Mouse (Mus musculus) embryo, embryonic 11.5 days (tissue): ENCODE data around the gene Olfr31.
A peak's percentile ranks its signal among the peaks of the same experiment; 100 is the strongest.

Experiments
- DNase-seq: peaks from one replicate; pipeline ENCODE4 v3.0.0-alpha.2; 2012; ENCODE audit warnings: low read depth, low spot score

Olfr31 gene

DNA sequence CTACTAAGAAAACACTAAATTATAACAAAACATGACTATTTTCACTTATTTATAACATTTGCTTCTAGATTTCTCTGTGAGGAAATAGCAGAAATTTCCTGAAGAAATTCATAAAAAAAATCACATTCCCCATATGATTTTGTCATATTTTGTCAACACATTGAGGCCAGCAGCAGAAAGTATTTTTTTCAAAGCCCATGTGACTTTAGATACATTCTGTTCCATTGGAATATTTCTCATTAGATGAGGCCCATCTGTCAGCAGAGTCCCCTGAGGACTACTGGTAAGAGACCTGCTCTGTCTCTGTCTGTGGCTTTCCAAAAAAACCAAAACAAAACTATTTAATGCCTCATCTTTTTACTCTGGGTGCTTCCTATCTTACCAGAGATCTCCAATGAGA, at the start of gene Olfr31:
Olfr31 (plus strand) TSS at position 301 of the 400 bp plus-strand sequence.
- DNase-seq, result no peak

GRCm38 (mm10) chr14:14294426-14294825, 28.2 kb upstream of the Olfr31 start:
- DNase-seq, result no peak

DNA sequence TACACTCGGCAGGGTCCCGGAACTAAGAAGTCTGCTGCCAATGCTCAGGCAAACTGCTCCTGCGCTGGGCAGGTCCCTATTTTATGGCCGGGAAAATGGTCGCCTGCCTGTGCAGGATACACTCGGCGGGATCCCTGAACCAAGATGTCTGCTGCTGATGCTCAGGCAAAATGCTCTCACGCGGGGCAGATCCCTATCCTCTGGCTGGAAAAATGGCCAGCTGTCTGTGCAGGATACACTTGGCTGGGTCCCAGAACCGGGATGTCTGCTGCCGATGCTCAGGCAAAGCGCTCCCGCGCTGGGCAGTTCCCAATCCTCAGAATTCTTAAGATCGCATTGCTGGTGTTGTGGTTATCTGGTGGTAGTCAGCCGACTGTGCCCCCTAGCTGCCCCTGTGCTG, 13.7 kb upstream of the Olfr31 start:
- DNase-seq, result no peak

- DNase-seq, result no peak
These were observed 13.2 kb upstream of the Olfr31 start for GRCm38 (mm10) chr14:14309416-14309815.

GRCm38 (mm10) chr14:14345113-14345871, 22.7 kb downstream of the Olfr31 start:
- DNase-seq, result peak; percentile 83

GRCm38 (mm10) chr14:14345948-14346812, 23.6 kb downstream of the Olfr31 start, which contains the start of gene Il3ra:
Gene Il3ra, plus strand, starts transcription at chr14:14346275.
- DNase-seq, result no peak

DNA sequence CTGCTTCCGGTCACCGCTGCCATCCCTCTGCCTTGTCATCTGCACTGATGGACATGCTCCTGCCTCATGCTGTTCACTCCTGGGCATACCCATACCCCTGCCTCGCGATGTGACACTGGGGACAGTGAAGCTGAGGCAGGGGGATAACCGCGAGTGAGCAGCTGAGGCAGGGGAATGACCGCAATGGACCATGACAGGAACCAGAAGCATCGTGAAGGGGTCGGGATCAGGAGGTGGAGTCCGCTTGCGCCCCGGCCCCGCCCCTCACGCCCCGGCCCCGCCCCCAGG, 24.1 kb downstream of the Olfr31 start:
- no peak for DNase-seq

GRCm38 (mm10) chr14:14347151-14347835, 24.7 kb downstream of the Olfr31 start:
- DNase-seq, result no peak

- no peak for DNase-seq
These were observed 25.4 kb downstream of the Olfr31 start for GRCm38 (mm10) chr14:14347836-14348621.

DNA sequence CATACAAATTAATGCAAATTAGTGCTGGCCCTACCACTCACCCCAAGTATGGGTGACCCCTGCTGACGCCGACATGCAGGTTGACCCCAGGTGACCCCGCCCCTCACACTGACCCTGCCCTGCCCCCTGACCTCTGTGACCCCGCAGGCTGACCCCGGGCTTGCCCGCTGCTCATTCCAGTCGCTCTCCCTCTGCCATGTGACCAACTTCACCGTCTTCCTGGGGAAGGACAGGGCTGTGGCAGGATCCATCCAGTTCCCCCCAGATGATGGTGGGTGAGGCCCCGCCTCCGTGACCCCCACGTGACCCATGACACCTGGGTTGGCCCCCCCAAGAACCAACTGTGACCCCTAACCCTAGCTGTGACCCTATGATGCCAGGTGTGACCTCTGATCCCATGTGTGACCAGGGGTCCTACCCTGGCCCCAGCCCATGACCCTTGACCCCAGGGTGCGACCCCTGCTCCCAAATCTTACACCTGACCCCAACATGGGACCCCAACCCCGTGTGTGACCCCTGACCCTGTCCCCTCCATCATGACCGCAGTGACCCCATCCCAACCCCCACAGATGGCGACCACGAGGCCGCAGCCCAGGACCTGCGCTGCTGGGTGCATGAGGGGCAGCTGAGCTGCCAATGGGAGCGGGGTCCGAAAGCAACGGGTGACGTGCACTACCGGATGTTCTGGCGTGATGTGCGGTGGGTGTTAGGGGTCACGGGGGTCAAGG, 26.2 kb downstream of the Olfr31 start:
- no peak for DNase-seq

DNA sequence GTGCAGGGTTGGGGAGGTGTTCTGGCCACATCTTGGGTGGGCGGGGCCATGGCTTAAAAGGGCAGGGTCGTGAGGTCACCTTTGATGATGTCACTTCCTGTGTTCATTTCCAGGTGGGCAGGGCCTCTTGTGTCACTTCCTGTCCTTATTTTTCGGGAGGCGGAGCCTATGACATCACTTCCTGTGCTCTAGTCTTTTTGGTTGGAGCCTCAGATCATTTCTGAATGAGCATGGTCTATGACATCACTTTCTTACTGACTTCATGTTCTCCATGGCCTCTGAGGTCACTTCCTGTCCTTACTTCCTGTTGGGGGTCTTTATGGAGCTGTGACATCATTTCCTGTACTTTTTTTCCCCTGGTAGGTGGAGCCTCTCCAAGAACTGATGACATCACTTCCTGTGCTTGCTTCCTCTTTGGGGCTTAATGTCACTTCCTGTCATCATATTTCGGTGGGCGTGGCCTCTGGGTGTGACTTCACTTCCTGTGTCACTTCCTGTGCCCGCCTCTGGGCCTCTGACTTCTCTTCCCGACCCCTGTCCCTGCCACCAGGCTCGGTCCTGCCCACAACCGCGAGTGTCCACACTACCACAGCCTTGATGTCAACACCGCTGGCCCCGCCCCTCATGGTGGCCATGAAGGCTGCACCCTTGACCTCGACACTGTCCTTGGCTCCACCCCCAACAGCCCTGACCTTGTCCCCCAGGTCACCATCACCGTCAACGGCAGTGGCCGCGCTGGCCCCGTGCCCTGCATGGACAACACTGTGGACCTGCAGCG, 27.0 kb downstream of the Olfr31 start:
- no peak for DNase-seq

GRCm38 (mm10) chr14:14350263-14351147, 27.9 kb downstream of the Olfr31 start:
- no peak for DNase-seq

GRCm38 (mm10) chr14:14351148-14351455, 28.5 kb downstream of the Olfr31 start:
- DNase-seq, result no peak

DNA sequence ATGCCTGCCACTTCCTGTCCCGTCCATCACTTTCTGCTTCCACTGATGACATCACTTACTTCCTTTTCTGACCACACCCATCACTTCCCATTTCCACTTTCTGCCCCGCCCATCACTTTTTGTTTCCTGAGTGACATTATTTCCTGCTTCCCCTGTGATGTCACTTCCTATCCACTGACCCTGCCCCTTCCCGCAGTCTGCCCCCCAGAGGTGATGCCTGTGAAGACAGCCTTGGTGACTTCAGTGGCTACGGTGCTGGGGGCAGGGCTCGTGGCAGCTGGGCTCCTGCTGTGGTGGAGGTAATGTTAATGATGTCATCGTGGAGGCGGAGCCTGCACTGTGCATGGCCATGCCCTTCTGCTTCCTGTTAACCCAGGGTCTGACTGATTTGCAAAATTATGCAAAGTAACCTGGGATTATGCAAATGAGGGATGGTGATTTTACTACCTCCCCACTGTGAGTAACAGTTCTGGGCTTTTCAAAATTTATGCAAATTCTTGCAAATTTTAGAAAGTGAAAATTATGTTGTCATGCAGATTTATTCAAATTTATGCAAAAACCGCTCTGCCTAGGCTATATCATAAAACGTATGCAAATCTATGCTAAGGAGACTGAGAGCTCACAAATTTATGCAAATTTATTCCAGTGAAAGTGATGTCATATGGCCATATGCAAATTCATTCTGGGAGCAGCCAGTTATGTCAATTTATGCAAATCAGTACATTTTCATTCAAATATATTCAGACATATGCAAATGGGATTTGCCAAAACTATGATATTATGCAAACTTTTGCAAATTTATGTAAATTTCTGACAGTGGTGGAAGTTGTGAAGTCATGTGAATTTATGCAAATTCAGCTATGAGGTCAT, 29.3 kb downstream of the Olfr31 start:
- no peak for DNase-seq

DNA sequence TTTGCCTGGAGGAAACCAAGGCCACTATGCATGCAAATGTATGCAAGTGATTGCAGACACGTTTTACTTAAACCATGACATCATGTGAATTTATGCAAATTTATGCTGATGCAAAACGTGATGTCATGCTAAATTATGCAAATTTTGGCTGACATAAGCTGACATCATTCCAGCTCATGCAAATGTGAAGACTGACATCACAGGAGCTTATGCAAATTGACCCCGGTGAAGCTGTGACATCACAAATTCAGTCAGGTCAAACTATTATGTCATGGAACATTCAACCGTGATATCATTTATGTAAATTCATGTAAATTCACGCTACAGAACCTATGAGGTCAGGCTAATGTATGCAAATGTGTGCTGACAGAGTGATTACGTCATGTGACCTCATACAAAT, 30.0 kb downstream of the Olfr31 start:
- DNase-seq, result no peak

DNA sequence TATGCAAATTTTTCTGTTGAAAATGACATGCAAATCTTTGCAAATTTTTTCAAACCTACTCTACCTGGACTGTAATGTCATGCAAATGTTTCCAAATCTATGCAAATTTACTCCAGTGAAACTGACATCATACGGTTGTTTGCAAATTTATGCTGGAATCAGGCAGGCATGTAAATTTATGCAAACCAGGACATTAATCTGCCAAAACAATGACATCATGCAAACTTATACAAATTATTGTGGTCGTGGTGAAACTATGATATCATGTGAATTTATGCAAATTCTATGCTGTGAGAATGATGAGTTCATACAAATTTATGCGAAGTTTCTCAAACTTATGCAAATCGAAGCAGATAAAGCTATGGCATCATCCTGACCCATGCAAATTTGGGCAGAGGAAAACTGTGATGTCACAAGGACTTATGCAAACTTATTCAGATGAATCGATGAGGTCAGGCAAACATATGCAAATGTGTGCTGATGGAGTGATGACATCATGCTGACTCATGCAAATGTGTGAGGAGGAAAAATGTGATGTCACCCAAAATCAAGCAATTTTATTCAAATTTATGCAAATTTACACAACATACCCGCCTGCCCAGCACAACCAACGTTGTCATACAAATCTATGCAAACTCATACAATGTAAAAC, 30.6 kb downstream of the Olfr31 start:
- DNase-seq, result no peak

- DNase-seq, result no peak
These were observed 31.3 kb downstream of the Olfr31 start for GRCm38 (mm10) chr14:14353740-14354510.
